Comparison of ENCODE assay signal across 10 mouse cellular contexts in the genomic region with DNA sequence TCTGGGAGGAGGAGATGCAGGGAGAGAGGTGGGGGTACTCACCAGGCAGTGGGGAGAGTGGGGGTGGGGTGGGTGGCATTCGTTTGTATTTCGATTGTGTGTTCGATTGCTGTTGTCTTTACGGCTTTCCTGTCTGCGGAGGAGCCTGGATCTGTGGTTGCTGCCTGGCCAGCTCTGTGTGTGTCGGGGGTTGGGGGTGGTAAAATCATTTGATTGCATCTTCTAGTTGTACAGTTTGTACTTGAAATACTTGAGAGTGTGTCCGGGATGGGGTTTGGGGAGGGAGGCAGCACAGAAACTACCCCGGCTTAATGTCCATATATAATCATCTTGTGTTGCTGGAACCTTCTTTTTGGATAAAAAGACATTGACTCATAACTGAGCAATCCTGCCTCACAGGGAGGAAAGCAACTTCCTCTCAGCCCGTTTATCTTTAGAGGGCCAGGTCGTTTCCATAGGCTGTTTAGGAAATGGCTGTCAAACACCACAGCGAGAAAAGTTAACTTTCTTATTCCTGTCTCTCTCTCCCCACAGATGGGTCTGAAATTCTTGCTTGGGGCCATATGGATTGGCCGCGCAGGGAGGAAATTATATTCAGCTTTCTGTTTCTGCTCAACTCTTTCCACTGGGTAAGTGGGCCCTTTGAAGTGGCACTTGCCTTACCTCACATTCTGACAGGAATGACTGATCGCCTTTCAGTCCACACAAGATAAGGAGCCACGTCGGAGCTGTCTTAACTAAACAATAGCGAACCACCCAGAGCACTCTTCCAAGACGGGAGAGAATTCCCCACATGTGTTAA. TPM values are rescaled to one million over a fixed set of nuclear protein-coding genes. Genes with fewer than 3 reads are reported as not detected.
DNase-seq lines count a peak whose midpoint lies in the region; ATAC-seq and TF ChIP-seq lines count a peak whose summit lies in the region.
"Had no signal": no experiment of that assay in that cellular context is flagged by ENCODE, and none has a peak within 500 bp of the region (broad histone marks: within the 10 kb centered on the region; RNA-seq: fewer than 3 reads in every experiment).

No protein-coding gene starts in this region.

- peaks cover 15% of the 10 kb centered on the region for H3K9me3 ChIP-seq in megakaryocyte, embryonic 14.5 days
- 0 out of 2 replicates have a peak, but pooled peaks cover 4% of the 10 kb centered on the region for H3K9me3 ChIP-seq in intestine, embryonic 14.5 days (ENCODE audit: control insufficient read depth, low read length)
- peaks cover 7% of the 10 kb centered on the region; the same call in 1 of the 2 replicates for H3K9me3 ChIP-seq in hindbrain, embryonic 12.5 days (replicated peaks)

- H3K27ac ChIP-seq in intestine, embryonic 14.5 days (ENCODE audit: low read depth), result peak overlapping the region; percentile 75
- H3K27ac ChIP-seq in hindbrain, embryonic 12.5 days, result no peak overlapping the region

- no peak overlapping the region for H3K9ac ChIP-seq in intestine, embryonic 14.5 days (ENCODE audit: low read length)
- no peak overlapping the region for H3K9ac ChIP-seq in hindbrain, embryonic 12.5 days

- no peak for TF ChIP-seq POLR2A in myocyte (IDR thresholded peaks at IDR 0.05; ENCODE audit: insufficient read length, low read depth)

- H3K4me2 ChIP-seq in intestine, embryonic 14.5 days (ENCODE audit: low read length), result peak overlapping the region; percentile 12
- peak overlapping the region; percentile 19 for H3K4me2 ChIP-seq in myocyte (ENCODE audit: low read depth)
- no peak overlapping the region for H3K4me2 ChIP-seq in hindbrain, embryonic 12.5 days (replicated peaks)

- H3K79me2 ChIP-seq in myocyte (ENCODE audit: control insufficient read depth, insufficient read depth), result no peaks in the 10 kb centered on the region

- no peak for ATAC-seq in megakaryocyte, adult 5-6 weeks (ENCODE audit: poor library complexity, severe bottlenecking)
- ATAC-seq in intestine, embryonic 14.5 days (replicated peaks; ENCODE audit: low FRiP score, low TSS enrichment, low read depth), result peak; percentile 68
- ATAC-seq in hindbrain, embryonic 12.5 days (ENCODE audit: low FRiP score), result no peak

- H3K4me1 ChIP-seq in megakaryocyte, embryonic 14.5 days, result peaks cover 66% of the 10 kb centered on the region
- peaks cover 18% of the 10 kb centered on the region for H3K4me1 ChIP-seq in intestine, embryonic 14.5 days (replicated peaks; ENCODE audit: control insufficient read depth, insufficient read depth, low read length)
- no peaks in the 10 kb centered on the region for H3K4me1 ChIP-seq in hindbrain, embryonic 12.5 days

- peak; percentile 60 for DNase-seq in embryo, embryonic 10 days (ENCODE audit: low spot score)
- DNase-seq in intestine, embryonic 14.5 days (ENCODE audit: low spot score), result peak; percentile 59
- no peak for DNase-seq in urinary bladder, adult 2 months (ENCODE audit: low spot score)
- no peak for DNase-seq in left cerebral cortex, adult 18-20 months (ENCODE audit: low spot score in 2 of 2)
- DNase-seq: kidney, adult 9 months; right cerebral cortex, adult 18-20 months had no signal

- H3K4me3 ChIP-seq in megakaryocyte, embryonic 14.5 days (replicated peaks), result peak overlapping the region; percentile 85
- H3K4me3 ChIP-seq in intestine, embryonic 14.5 days (ENCODE audit: low read depth, low read length), result no peak overlapping the region
- H3K4me3 ChIP-seq in myocyte, result no peak overlapping the region
- no peak overlapping the region for H3K4me3 ChIP-seq in hindbrain, embryonic 12.5 days

- H3ac ChIP-seq in myocyte (ENCODE audit: control insufficient read depth, insufficient read length), result no peak overlapping the region

- no peaks in the 10 kb centered on the region for H3K27me3 ChIP-seq in megakaryocyte, embryonic 14.5 days (replicated peaks)
- H3K27me3 ChIP-seq in intestine, embryonic 14.5 days (replicated peaks; ENCODE audit: control insufficient read depth, insufficient read depth, low read length), result no peaks in the 10 kb centered on the region
- H3K27me3 ChIP-seq in myocyte (ENCODE audit: control insufficient read depth, insufficient read depth, insufficient read length), result no peaks in the 10 kb centered on the region
- H3K27me3 ChIP-seq in hindbrain, embryonic 12.5 days, result no peaks in the 10 kb centered on the region

- peaks cover 13% of the 10 kb centered on the region for H3K36me3 ChIP-seq in megakaryocyte, embryonic 14.5 days (replicated peaks; ENCODE audit: low read length)
- no peaks in the 10 kb centered on the region for H3K36me3 ChIP-seq in intestine, embryonic 14.5 days (ENCODE audit: control insufficient read depth, insufficient read depth, low read length)
- H3K36me3 ChIP-seq in myocyte (ENCODE audit: control insufficient read depth, insufficient read depth), result no peaks in the 10 kb centered on the region
- H3K36me3 ChIP-seq in hindbrain, embryonic 12.5 days, result no peaks in the 10 kb centered on the region

- WGBS in intestine, embryonic 14.5 days, result 8% methylated on average over 18 of the region's 18 CpGs
- WGBS in hindbrain, embryonic 12.5 days, result 50% methylated on average over 18 of the region's 18 CpGs

TF ChIP-seq in myocyte, 11 proteins besides CTCF, POLR2A, EP300 and RAD21:
- TF ChIP-seq MYOD1 (IDR thresholded peaks at IDR 0.05; ENCODE audit: control insufficient read depth in 1 of 3, insufficient read length in 2 of 3, low read depth in 2 of 3), result no peak
- TF ChIP-seq MAX (IDR thresholded peaks at IDR 0.05; ENCODE audit: low read depth), result no peak
- TF ChIP-seq MYOG (IDR thresholded peaks at IDR 0.05; ENCODE audit: control insufficient read depth in 1 of 3, insufficient read depth in 1 of 3, insufficient read length in 2 of 3, low read depth in 2 of 3), result no peak
- no peak for TF ChIP-seq TCF12 (IDR thresholded peaks at IDR 0.05; ENCODE audit: insufficient read depth, poor library complexity, severe bottlenecking)
- no peak for TF ChIP-seq SRF (IDR thresholded peaks at IDR 0.05; ENCODE audit: control insufficient read depth, insufficient read length, low read depth)
- TF ChIP-seq TCF3 (IDR thresholded peaks at IDR 0.05; ENCODE audit: insufficient read length, low read depth), result no peak
TF ChIP-seq in myocyte: peak in this region for 0.

RNA-seq across cellular contexts. Expression of a gene that starts 19.8 kb away (rescaled TPM):
- polyA plus RNA-seq in megakaryocyte, embryonic 14.5 days (2012; ENCODE audit: insufficient read depth, low replicate concordance), result not detected in 2 replicates
- total RNA-seq in megakaryocyte, adult 5-6 weeks (2015), result not detected in 2 replicates
- total RNA-seq in megakaryocyte, adult 5-6 weeks (2017), result not detected in 2 replicates
- polyA plus RNA-seq in intestine, embryonic 14.5 days (2014; fragmentation: Nextera tagmentation; extraction: Ambion mirVana), result 2.2 TPM in 2 replicates
- polyA plus RNA-seq in myocyte (2012; fragmentation: generic; extraction: Trizol), result 0.61 TPM
- 30.4 and 31.6 TPM in 2 replicates for polyA plus RNA-seq in urinary bladder, adult 2 months (2012; rRNA removed)
- 1.0 and 1.1 TPM in 2 replicates for polyA plus RNA-seq in hindbrain, embryonic 12.5 days (2016; fragmentation: Nextera tagmentation; extraction: Ambion mirVana)
- total RNA-seq in left cerebral cortex, adult 18-20 months (2021), result 10 to 100 TPM; 18.6 to 23.0 TPM

RNA-seq across cellular contexts. Expression of a gene that starts 47.7 kb away (rescaled TPM):
- polyA plus RNA-seq in megakaryocyte, embryonic 14.5 days (2012; ENCODE audit: insufficient read depth, low replicate concordance), result not detected in 2 replicates
- not detected in 2 replicates for total RNA-seq in megakaryocyte, adult 5-6 weeks (2015)
- not detected in 2 replicates for total RNA-seq in megakaryocyte, adult 5-6 weeks (2017)
- polyA plus RNA-seq in intestine, embryonic 14.5 days (2014; fragmentation: Nextera tagmentation; extraction: Ambion mirVana), result 0.70 and 0.90 TPM in 2 replicates
- 0.56 TPM for polyA plus RNA-seq in myocyte (2012; fragmentation: generic; extraction: Trizol)
- 0.21 and 0.37 TPM in 2 replicates for polyA plus RNA-seq in urinary bladder, adult 2 months (2012; rRNA removed)
- 1.1 and 1.2 TPM in 2 replicates for polyA plus RNA-seq in hindbrain, embryonic 12.5 days (2016; fragmentation: Nextera tagmentation; extraction: Ambion mirVana)
- total RNA-seq in left cerebral cortex, adult 18-20 months (2021), result under 1 TPM in 1 of 2 experiments, not detected in 1; 0.54 TPM

Comparison
In these comparisons a context has a peak if more than half of its experiments do, and no peak if none do; other contexts are left out.
1. DNase-seq: peak in embryo, embryonic 10 days (single experiment) and intestine, embryonic 14.5 days (single experiment); none in urinary bladder, adult 2 months (single experiment) and left cerebral cortex, adult 18-20 months (0 of 2).